Mouse (Mus musculus) forebrain, embryonic 14.5 days (tissue): ENCODE measurements at regions not wholly inside any gene's neighbourhood (a gene's known extent, or its start where the extent isn't known, plus 50 kb on each side); places are given as distances from the start of the nearest gene placed in this dataset.

ENCODE experiments used
- ATAC-seq: fragments of 200-750 bp; cut with Nextera tagmentation; 2 replicates; pipeline ENCODE4 v1.8.0; 2017; ENCODE audit warnings: mild to moderate bottlenecking, moderate library complexity
- DNase-seq: peaks from one replicate; pipeline ENCODE4 v3.0.0-alpha.2; 2015; ENCODE audit warnings: low spot score
- H3K27ac ChIP-seq: fragments of 300-500 bp; sonication (generic); 2 replicates; pipeline ENCODE4 v1.5.1; 2014; ENCODE audit warnings: low read depth, mild to moderate bottlenecking, control low read depth, low read length, moderate library complexity
- H3K27me3 ChIP-seq: fragments of 300-500 bp; sonication (generic); replicated peaks from 2 replicates; pipeline ENCODE4 v1.6.1; 2014; ENCODE audit warnings: low read length, control low read depth, mixed read lengths; ENCODE audit not compliant: control insufficient read depth, insufficient read depth
- H3K36me3 ChIP-seq: fragments of 300-500 bp; sonication (generic); 2 replicates; pipeline ENCODE4 v1.6.1; 2014; ENCODE audit warnings: low read length, control low read depth; ENCODE audit not compliant: control insufficient read depth, insufficient read depth
- H3K4me1 ChIP-seq: fragments of 300-500 bp; sonication (generic); 2 replicates; pipeline ENCODE4 v1.6.1; 2014; ENCODE audit warnings: antibody characterized with exemption, low read length, control low read depth; ENCODE audit not compliant: control insufficient read depth, insufficient read depth
- H3K4me2 ChIP-seq: fragments of 300-500 bp; sonication (generic); 2 replicates; pipeline ENCODE4 v1.6.1; 2014; ENCODE audit warnings: mild to moderate bottlenecking, control low read depth, low read length
- H3K4me3 ChIP-seq: fragments of 300-500 bp; sonication (generic); 2 replicates; pipeline ENCODE4 v1.5.1; 2014; ENCODE audit warnings: low read depth, low read length, control low read depth
- H3K9ac ChIP-seq: fragments of 300-500 bp; sonication (generic); 2 replicates; pipeline ENCODE4 v1.6.1; 2014; ENCODE audit warnings: mild to moderate bottlenecking, low read length, control low read depth, moderate library complexity
- H3K9me3 ChIP-seq: fragments of 300-500 bp; sonication (generic); replicated peaks from 2 replicates; pipeline ENCODE4 v1.6.1; 2016; ENCODE audit warnings: low read length, control low read depth, mixed read lengths; ENCODE audit not compliant: control insufficient read depth
- whole genome bisulfite sequencing: fragments of 180-500 bp; shearing (Covaris S2); extraction: QIAGEN DNeasy Blood & Tissue Kit; methylation state at CpG from one replicate; pipeline ENCODE4 v1.1.7; 2014; 5-methylcytosine and 5-hydroxymethylcytosine counted together

- H3K27ac ChIP-seq = no peak overlapping the region
- H3K36me3 ChIP-seq = no peaks in the 10 kb centered on the region
- peaks cover 9% of the 10 kb centered on the region; the same call in 1 of the 2 replicates for H3K4me1 ChIP-seq
- no peak for DNase-seq
- WGBS = 87% methylated on average over 8 of the region's 8 CpGs
- H3K9ac ChIP-seq = no peak overlapping the region
- H3K27me3 ChIP-seq = no peaks in the 10 kb centered on the region
- H3K9me3 ChIP-seq = no peaks in the 10 kb centered on the region
- H3K4me3 ChIP-seq = no peak overlapping the region
- ATAC-seq = 0 out of 2 replicates have a peak, but pooled peaks have one; percentile 16
- H3K4me2 ChIP-seq = no peak overlapping the region
Observed at GRCm38 (mm10) chr15:40019226-40019625, 114.9 kb upstream of the 9330182O14Rik start.

- Histone ChIP-seq H3K27ac (no peak overlapping the region), H3K4me3 (no peak overlapping the region), H3K4me1 (peaks cover 9% of the 10 kb centered on the region; the same call in 1 of the 2 replicates), H3K36me3 (no peaks in the 10 kb centered on the region), H3K4me2 (no peak overlapping the region), H3K27me3 (no peaks in the 10 kb centered on the region), H3K9ac (no peak overlapping the region), H3K9me3 (no peaks in the 10 kb centered on the region)
- ATAC-seq (no peak), DNase-seq (peak; percentile 19)
Observed at GRCm38 (mm10) chr15:40020097-40020496, 114.1 kb upstream of the 9330182O14Rik start.

GRCm38 (mm10) chr15:40020646-40021045, 113.5 kb upstream of the 9330182O14Rik start:
- H3K4me1 ChIP-seq = peaks cover 9% of the 10 kb centered on the region; the same call in 1 of the 2 replicates
- no peak for ATAC-seq
- no peak overlapping the region for H3K4me3 ChIP-seq
- WGBS = 95% methylated on average over 3 of the region's 3 CpGs
- H3K9ac ChIP-seq = no peak overlapping the region
- no peaks in the 10 kb centered on the region for H3K36me3 ChIP-seq
- H3K9me3 ChIP-seq = no peaks in the 10 kb centered on the region
- DNase-seq = no peak
- H3K4me2 ChIP-seq = no peak overlapping the region
- no peaks in the 10 kb centered on the region for H3K27me3 ChIP-seq
- H3K27ac ChIP-seq = no peak overlapping the region

- no peak for ATAC-seq
- H3K4me3 ChIP-seq = no peak overlapping the region
- H3K27ac ChIP-seq = no peak overlapping the region
- no peak overlapping the region for H3K4me2 ChIP-seq
- peaks cover 3% of the 10 kb centered on the region; the same call in 1 of the 2 replicates for H3K4me1 ChIP-seq
- H3K9ac ChIP-seq = no peak overlapping the region
- no peaks in the 10 kb centered on the region for H3K9me3 ChIP-seq
- no peaks in the 10 kb centered on the region for H3K27me3 ChIP-seq
- 100% methylated on average over 3 of the region's 3 CpGs for WGBS
- DNase-seq = no peak
- no peaks in the 10 kb centered on the region for H3K36me3 ChIP-seq
Observed at GRCm38 (mm10) chr15:40023195-40023594, 111.0 kb upstream of the 9330182O14Rik start.

- Histone ChIP-seq H3K27ac (no peak overlapping the region), H3K4me1 (no peaks in the 10 kb centered on the region), H3K9me3 (no peaks in the 10 kb centered on the region), H3K27me3 (no peaks in the 10 kb centered on the region), H3K9ac (no peak overlapping the region), H3K36me3 (no peaks in the 10 kb centered on the region), H3K4me3 (no peak overlapping the region), H3K4me2 (no peak overlapping the region)
- ATAC-seq (no peak), DNase-seq (no peak)
Observed at GRCm38 (mm10) chr15:40032088-40032487, 102.1 kb upstream of the 9330182O14Rik start.

GRCm38 (mm10) chr15:40036181-40036580, 98.0 kb upstream of the 9330182O14Rik start:
- Histone ChIP-seq H3K4me2 (no peak overlapping the region), H3K9ac (no peak overlapping the region), H3K4me1 (no peaks in the 10 kb centered on the region), H3K27me3 (no peaks in the 10 kb centered on the region), H3K27ac (no peak overlapping the region), H3K36me3 (no peaks in the 10 kb centered on the region), H3K9me3 (no peaks in the 10 kb centered on the region), H3K4me3 (no peak overlapping the region)
- 97% methylated on average over 1 of the region's 1 CpGs for WGBS
- ATAC-seq = no peak
- no peak for DNase-seq

- 73% methylated on average over 7 of the region's 7 CpGs for WGBS
- no peak overlapping the region for H3K4me2 ChIP-seq
- no peaks in the 10 kb centered on the region for H3K27me3 ChIP-seq
- ATAC-seq = no peak
- no peaks in the 10 kb centered on the region for H3K4me1 ChIP-seq
- H3K9me3 ChIP-seq = no peaks in the 10 kb centered on the region
- no peak overlapping the region for H3K9ac ChIP-seq
- H3K27ac ChIP-seq = no peak overlapping the region
- no peak overlapping the region for H3K4me3 ChIP-seq
- H3K36me3 ChIP-seq = no peaks in the 10 kb centered on the region
- DNase-seq = no peak
Observed at GRCm38 (mm10) chr15:40037266-40037665, 96.9 kb upstream of the 9330182O14Rik start.

- ATAC-seq (no peak), DNase-seq (no peak)
- 47% methylated on average over 5 of the region's 5 CpGs for WGBS
- Histone ChIP-seq H3K27ac (no peak overlapping the region), H3K9ac (no peak overlapping the region), H3K9me3 (no peaks in the 10 kb centered on the region), H3K4me1 (no peaks in the 10 kb centered on the region), H3K4me3 (no peak overlapping the region), H3K27me3 (no peaks in the 10 kb centered on the region), H3K36me3 (no peaks in the 10 kb centered on the region), H3K4me2 (no peak overlapping the region)
Observed at GRCm38 (mm10) chr15:40046219-40046618, 87.9 kb upstream of the 9330182O14Rik start.

- H3K4me1 ChIP-seq = no peaks in the 10 kb centered on the region
- no peaks in the 10 kb centered on the region for H3K27me3 ChIP-seq
- DNase-seq (no peak), ATAC-seq (no peak)
- no peaks in the 10 kb centered on the region for H3K36me3 ChIP-seq
- no peaks in the 10 kb centered on the region for H3K9me3 ChIP-seq
- H3K4me2 ChIP-seq = no peak overlapping the region
- no peak overlapping the region for H3K27ac ChIP-seq
- WGBS = 61% methylated on average over 1 of the region's 1 CpGs
- H3K4me3 ChIP-seq = no peak overlapping the region
- no peak overlapping the region for H3K9ac ChIP-seq
Observed at GRCm38 (mm10) chr15:40047100-40047499, 87.1 kb upstream of the 9330182O14Rik start.
